Comparison of ENCODE assay signal across 10 mouse cellular contexts in the genomic region with DNA sequence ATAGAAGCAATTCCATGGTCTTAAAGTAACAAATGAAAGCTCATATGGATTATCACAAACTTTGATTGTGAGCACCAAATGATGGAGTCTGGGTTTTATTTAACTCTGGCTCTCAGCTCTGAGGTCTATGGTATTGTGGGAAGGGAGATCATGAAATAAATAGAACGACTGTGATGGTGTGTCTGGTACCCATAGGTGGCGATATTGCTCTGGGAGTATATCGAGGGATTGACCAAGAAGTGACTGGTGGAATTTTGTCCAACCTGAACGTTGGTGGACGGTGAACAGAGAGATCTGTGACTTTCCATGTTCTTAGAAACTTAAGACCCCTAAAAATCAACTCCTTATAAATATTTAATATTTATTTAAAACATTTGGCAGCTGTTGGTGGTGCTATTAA.
DNase-seq lines count a peak whose midpoint lies in the region; ATAC-seq and TF ChIP-seq lines count a peak whose summit lies in the region.
"Had no signal": no experiment of that assay in that cellular context is flagged by ENCODE, and none has a peak within 500 bp of the region (broad histone marks: within the 10 kb centered on the region; RNA-seq: fewer than 3 reads in every experiment).

No protein-coding gene starts in this region.

- H3K9me3 ChIP-seq in heart, embryonic 10.5 days: no peaks in the 10 kb centered on the region
- no peaks in the 10 kb centered on the region for H3K9me3 ChIP-seq in neural tube, embryonic 15.5 days (replicated peaks)
- H3K9me3 ChIP-seq: heart, embryonic 15.5 days; megakaryocyte, embryonic 14.5 days had no signal

- H3K27me3 ChIP-seq in heart, adult 2 months (ENCODE audit: control insufficient read depth, insufficient read depth, low read length): no peaks in the 10 kb centered on the region
- H3K27me3 ChIP-seq in heart, embryonic 10.5 days (ENCODE audit: insufficient read depth, poor library complexity, severe bottlenecking): no peaks in the 10 kb centered on the region
- no peaks in the 10 kb centered on the region for H3K27me3 ChIP-seq in neural tube, embryonic 15.5 days (replicated peaks)
- H3K27me3 ChIP-seq: heart, embryonic 15.5 days; megakaryocyte, embryonic 14.5 days had no signal

- intact Hi-C loops in heart, adult 2 months (cut with DNase I): no loop called here

- no peak for TF ChIP-seq POLR2A in heart, adult 2 months (IDR thresholded peaks at IDR 0.05; ENCODE audit: insufficient read depth, low read depth, low read length)

- no peak overlapping the region for H3K4me2 ChIP-seq in neural tube, embryonic 15.5 days
- H3K4me2 ChIP-seq: heart, embryonic 15.5 days had no signal

- TF ChIP-seq CTCF in heart, adult 2 months (IDR thresholded peaks at IDR 0.05): peak; percentile 54

- no peaks in the 10 kb centered on the region for H3K79me2 ChIP-seq in heart, adult 2 months (replicated peaks; ENCODE audit: control insufficient read depth, insufficient read depth, low read length)

- no peak for DNase-seq in heart, adult 2 months
- no peak for DNase-seq in heart, embryonic 10.5 days (ENCODE audit: low spot score)
- peak; percentile 15 for DNase-seq in neural tube, embryonic 10.5 days (ENCODE audit: extremely low spot score, low spot score)
- DNase-seq in cerebellum, postnatal 25 days: peak; percentile 13 to 54
- DNase-seq in lung, postnatal 36 days: peak; percentile 37
- DNase-seq in heart, adult 9 months (ENCODE audit: low spot score in 2 of 2): no peak

- WGBS in heart, adult 2 months: 19% methylated on average over 5 of the region's 5 CpGs
- WGBS in heart, embryonic 10.5 days: 18% methylated on average over 5 of the region's 5 CpGs
- WGBS in neural tube, embryonic 15.5 days: 28% methylated on average over 5 of the region's 5 CpGs

- H3K4me3 ChIP-seq in heart, adult 2 months: no peak overlapping the region
- H3K4me3 ChIP-seq in heart, embryonic 10.5 days: no peak overlapping the region
- H3K4me3 ChIP-seq in neural tube, embryonic 15.5 days (replicated peaks): no peak overlapping the region
- H3K4me3 ChIP-seq: heart, embryonic 15.5 days; megakaryocyte, embryonic 14.5 days had no signal

- TF ChIP-seq EP300 in heart, adult 2 months (IDR thresholded peaks at IDR 0.05; ENCODE audit: insufficient read depth, low read depth, low read length): no peak

- H3K36me3 ChIP-seq in heart, adult 2 months (ENCODE audit: control insufficient read depth, insufficient read depth, low read length): no peaks in the 10 kb centered on the region
- no peaks in the 10 kb centered on the region for H3K36me3 ChIP-seq in heart, embryonic 10.5 days
- no peaks in the 10 kb centered on the region for H3K36me3 ChIP-seq in neural tube, embryonic 15.5 days
- H3K36me3 ChIP-seq: heart, embryonic 15.5 days had no signal

- H3K27ac ChIP-seq in heart, adult 2 months: no peak overlapping the region
- H3K27ac ChIP-seq in heart, embryonic 10.5 days: no peak overlapping the region
- no peak overlapping the region for H3K27ac ChIP-seq in neural tube, embryonic 15.5 days (replicated peaks)
- H3K27ac ChIP-seq: heart, embryonic 15.5 days had no signal

- no peak overlapping the region for H3K9ac ChIP-seq in heart, adult 2 months (ENCODE audit: low read depth, low read length)
- H3K9ac ChIP-seq in neural tube, embryonic 15.5 days (replicated peaks): no peak overlapping the region
- H3K9ac ChIP-seq: heart, embryonic 15.5 days had no signal

- no peaks in the 10 kb centered on the region for H3K4me1 ChIP-seq in heart, adult 2 months (ENCODE audit: control insufficient read depth, insufficient read depth, low read length)
- no peaks in the 10 kb centered on the region for H3K4me1 ChIP-seq in heart, embryonic 10.5 days
- H3K4me1 ChIP-seq in neural tube, embryonic 15.5 days: no peaks in the 10 kb centered on the region
- H3K4me1 ChIP-seq: heart, embryonic 15.5 days; megakaryocyte, embryonic 14.5 days had no signal

- no peak for ATAC-seq in neural tube, embryonic 15.5 days (ENCODE audit: low FRiP score)
- ATAC-seq in inflammation-experienced regulatory T-cells, adult 6 months: no peak

Comparison
In these comparisons a context has a peak if more than half of its experiments do, and no peak if none do; other contexts are left out.
1. DNase-seq: peak in neural tube, embryonic 10.5 days (single experiment), cerebellum, postnatal 25 days (2 of 2) and lung, postnatal 36 days (single experiment); none in heart, adult 2 months (0 of 2), heart, embryonic 10.5 days (single experiment) and heart, adult 9 months (0 of 2).